Mouse (Mus musculus) thymus, postnatal 4 days (tissue): ENCODE measurements around the gene Stat5b.

Experiments
- DNase-seq: peaks from one replicate; pipeline ENCODE4 v3.0.0; 2021

Stat5b gene

GRCm38 (mm10) chr11:100850038-100850777, at the start of gene Stat5b:
Gene Stat5b, minus strand, starts transcription at chr11:100850724.
- peak; percentile 96 for DNase-seq

DNA sequence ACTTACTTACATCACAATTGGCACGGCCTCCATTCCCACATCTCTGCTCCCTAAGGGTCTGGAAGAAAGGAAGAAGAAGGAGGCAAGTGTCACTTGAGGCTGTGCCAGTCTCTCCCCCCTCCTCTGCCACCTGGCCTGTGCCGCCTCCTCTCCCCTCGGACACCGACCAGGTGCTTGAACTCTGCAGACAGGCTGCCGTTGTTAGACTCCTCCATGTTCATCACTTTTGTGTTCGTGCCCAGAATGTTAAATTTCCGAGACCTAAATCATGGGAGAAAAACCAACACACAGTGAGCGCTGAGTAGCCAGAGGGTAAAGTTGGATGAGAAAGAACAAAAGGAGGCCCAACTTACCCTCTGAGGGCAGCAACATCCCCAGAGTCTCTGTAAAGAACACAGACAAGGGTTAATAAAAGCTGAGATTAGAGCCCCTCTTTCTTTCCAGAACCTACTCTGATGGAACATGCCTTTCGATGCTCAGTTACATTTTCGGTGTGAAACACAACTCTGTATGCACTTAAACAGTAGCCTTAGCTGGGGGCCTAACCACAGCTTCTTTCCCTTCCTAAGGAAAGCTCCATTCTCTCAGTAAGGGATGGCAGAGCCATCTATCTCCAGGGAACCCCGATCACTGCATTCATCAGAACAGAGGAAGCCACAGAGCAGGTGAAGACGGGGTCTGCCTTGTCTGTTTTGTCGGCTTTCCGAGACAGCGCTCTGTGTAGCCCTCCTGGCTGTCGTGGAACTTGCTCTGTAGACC, 48.1 kb upstream of the Stat5b start:
- DNase-seq = no peak

- peak; percentile 55 for DNase-seq
Observed at GRCm38 (mm10) chr11:100897294-100898231, 47.0 kb upstream of the Stat5b start.

- no peak for DNase-seq
Observed at GRCm38 (mm10) chr11:100896078-100896477, 45.6 kb upstream of the Stat5b start.

- no peak for DNase-seq
Observed at GRCm38 (mm10) chr11:100894146-100894918, 43.8 kb upstream of the Stat5b start.

- peak; percentile 95 for DNase-seq
Observed at GRCm38 (mm10) chr11:100893482-100893881, 43.0 kb upstream of the Stat5b start.

DNA sequence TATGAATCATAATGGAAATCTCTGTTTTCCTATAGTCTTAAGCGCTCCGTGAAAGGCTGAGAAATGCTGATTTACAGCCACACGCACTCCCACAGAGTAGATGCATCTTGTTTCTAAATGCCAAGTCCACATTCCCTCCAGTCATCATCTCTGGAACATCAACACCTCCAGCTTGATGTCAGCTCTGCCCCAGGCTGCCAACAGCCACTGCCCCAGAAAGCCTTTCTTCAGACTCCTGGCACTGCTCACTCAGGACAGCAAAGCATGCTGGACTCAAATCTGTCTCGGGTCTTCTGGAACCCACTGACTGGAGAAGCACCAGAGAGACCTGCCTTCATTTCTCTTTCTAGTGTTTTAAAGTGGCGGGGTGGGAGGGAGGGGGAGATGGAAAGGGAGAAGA, 41.9 kb upstream of the Stat5b start:
- peak; percentile 41 for DNase-seq

GRCm38 (mm10) chr11:100891256-100892123, 41.0 kb upstream of the Stat5b start:
- DNase-seq = peak; percentile 76

DNA sequence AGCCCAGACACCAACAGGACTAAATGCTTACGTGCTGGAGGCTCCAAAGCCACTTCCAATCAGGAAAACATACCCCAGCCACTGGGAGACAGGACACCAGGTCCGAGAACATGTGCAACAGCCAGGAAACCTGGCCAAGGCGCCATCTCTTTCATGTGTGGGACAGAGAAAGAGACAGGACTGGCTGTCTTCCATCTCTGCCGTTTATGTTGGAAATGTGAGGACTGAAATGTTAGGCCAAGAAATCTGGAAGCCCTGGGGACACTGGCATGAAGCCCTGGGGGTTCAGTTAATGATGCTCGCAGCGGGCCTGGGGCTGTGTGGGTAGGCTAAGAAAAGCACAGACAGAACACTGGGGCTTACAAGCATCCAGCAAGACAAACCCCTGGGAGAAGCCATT, 40.0 kb upstream of the Stat5b start:
- peak; percentile 35 for DNase-seq

DNA sequence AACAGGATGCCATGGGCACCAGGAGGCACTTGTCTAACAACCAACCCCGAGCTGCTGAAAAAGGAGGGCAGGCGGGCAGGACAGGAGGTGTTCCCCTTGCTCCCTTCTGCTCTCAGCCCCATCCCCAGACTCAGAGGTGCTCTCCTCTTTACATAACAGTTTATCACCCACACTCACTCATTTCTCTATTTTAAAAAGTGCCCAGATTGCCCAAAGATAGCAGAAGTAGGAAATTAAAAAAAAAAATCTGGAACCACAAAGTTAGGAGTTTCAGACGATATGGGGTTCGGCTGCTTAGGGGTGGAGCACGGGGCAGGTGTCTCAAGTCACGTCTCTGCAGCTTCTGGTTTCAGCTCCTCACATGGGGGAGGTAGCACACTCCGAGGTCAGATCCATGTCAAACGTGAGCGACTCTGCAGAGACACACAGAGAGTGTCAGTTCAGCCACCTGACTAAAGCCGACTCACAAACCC, 37.9 kb upstream of the Stat5b start:
- DNase-seq = no peak

DNA sequence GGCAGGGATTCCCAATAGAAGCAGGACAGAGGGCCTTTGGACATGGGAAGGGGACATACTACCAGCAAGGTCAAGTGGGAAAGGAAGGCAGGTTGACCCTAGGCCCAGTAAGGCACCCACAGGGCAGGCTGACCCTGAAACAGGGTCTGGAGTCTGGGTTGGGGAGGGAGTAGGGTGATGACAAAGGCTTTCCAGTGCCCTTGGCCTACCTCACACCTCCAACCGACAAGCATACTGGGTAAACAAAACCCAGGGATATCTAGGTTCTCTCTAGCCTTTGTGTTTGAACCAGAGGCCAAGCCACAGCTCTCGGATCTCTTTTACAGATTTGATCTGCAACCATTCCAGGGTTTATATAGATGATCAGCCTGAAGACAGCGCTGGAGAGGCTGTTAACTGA, 37.2 kb upstream of the Stat5b start:
- DNase-seq = no peak

- DNase-seq = no peak
Observed at GRCm38 (mm10) chr11:100887236-100887635, 36.7 kb upstream of the Stat5b start.

DNA sequence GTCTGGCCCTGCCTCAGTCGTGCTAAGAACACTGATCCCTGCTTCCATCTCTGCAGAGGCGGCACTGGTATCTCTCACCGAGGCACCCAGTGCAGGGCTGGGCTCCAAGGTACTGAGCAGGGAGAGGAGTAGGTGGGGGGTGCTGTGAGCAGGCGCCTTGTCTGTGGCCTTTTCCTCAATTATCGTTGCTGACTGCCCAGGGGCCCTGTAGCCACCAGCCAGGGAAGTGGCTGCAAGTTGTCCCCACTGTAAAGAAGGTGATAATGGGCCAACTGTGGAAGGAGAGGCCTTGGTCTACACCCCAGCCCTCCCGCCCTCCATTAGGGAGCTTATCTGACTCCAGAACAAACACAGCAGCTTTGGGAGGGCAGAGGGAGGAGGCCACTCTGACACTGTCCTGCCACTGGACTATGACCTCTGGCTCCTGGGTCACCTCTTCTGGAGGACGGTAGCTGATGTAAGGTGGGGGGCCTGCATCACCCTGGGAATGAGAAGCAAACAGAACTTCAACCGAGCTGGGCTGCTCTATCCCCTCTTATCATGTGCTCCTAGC, 35.7 kb upstream of the Stat5b start:
- DNase-seq = no peak

GRCm38 (mm10) chr11:100885472-100885871, 34.9 kb upstream of the Stat5b start:
- DNase-seq = no peak

DNA sequence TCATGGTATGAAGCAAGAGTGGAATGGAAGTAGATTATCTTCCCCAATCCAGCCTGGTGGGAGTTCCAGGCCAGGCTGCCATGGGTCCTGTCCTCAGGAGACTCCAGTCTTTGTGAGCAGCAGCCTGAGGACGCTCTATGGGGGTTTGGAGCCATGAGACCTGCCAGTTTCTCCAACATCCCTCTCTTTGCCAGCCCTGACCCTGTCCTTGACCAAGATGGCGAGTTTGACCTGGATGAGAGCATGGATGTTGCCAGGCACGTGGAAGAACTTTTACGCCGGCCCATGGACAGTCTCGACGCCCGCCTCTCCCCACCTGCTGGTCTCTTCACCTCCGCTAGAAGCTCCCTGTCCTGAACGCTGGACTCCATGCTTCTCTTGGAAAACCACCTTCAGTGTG, 33.1 kb upstream of the Stat5b start:
- no peak for DNase-seq

- DNase-seq = no peak
Observed at GRCm38 (mm10) chr11:100879321-100880078, 29.0 kb upstream of the Stat5b start.

DNA sequence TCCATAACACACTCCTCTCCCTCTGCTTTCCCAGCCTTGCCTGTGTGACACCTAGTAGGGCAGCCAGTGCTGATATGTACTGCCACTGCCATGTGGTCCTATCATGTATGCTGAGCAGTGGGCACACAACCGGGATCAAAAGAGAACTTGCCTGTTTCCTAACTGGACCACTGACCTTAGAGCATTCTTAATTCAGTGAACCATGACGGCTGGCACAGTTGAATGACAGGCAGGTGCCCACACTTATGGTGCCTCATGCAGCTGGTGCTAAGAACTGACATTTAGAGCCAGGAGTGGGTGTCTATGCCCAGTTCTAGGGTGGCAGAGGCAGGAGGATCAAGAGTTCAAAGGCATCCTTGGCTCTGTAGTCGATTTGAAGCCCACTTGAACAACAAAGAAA, 25.2 kb upstream of the Stat5b start:
- DNase-seq = no peak

DNA sequence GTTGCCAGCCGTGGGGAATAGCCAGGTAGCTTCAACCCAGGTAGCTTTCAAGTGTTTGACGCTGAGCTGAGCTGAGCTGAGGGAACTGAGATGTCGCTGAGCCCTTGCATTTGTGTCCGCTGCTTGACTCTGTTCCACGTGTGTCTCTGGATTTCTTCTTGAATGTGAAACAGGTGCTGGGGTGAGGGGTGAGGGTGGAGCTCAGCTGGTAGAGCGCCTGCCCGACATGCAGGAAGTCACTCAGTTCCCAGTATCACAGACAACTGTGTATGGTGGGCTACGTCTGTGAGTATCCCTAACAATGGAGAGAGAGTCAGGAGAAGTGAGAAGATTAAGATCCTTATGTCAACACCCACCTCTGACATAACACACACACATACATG, 20.4 kb upstream of the Stat5b start:
- DNase-seq = peak; percentile 69

DNA sequence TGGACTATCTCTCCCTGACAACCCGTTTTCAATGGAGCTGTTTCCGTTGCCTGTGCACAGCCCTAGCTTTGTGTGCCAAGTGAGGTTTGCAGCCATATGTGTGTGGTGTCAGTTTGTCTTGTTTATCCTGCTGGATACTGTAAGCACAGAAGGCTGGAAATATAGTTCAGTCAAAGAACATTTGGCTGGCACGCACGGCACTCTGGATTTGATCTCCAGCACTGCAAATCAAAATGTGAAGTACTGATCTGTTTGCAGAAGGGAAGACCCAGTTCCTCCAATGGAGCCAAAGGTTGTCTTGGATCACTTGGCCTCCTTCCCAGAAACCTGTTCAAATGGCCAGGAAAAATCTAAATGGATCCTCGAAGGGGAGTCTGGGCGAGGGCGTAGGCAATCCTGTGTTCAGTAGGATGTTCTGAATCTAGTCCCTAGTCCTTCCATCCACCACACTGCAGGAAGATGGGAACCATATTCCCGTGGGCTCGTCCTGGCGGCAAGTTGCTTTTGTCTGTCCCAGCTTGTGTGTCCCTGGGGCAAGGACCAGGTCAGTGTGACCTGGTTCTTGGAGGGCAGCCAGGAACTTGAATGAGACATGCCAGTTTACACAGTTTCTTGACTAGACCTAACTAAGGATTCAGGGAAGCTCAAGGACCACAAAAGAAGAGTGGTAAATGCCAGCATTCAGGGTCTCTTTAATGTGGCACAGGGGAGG, 19.9 kb upstream of the Stat5b start:
- no peak for DNase-seq

GRCm38 (mm10) chr11:100865618-100866017, 15.1 kb upstream of the Stat5b start:
- no peak for DNase-seq
